Mouse (Mus musculus): ENCODE measurements at regions not wholly inside any gene's neighbourhood (a gene's known extent, or its start where the extent isn't known, plus 50 kb on each side); places are given as distances from the start of the nearest gene placed in this dataset.

DNA sequence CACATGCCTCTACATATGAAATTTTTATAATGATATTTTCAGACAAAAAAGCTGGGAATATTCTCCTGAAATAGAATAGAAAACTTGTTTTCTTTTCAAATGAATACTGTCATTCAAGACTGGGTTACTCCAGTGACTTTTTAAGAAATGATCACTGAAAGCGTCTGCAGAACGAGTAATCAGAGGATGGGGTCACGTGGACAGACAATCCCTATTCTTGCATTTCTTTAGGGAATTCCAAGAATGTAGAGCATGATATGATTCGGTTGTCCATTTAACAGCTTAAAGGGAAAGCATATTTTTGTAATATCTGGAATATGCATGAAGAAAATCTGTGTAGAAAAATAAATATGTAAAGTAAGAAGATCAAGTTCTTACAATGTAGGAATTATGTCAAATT lies 65.6 kb downstream of the 4933402N22Rik start:
- no peak for DNase-seq

DNA sequence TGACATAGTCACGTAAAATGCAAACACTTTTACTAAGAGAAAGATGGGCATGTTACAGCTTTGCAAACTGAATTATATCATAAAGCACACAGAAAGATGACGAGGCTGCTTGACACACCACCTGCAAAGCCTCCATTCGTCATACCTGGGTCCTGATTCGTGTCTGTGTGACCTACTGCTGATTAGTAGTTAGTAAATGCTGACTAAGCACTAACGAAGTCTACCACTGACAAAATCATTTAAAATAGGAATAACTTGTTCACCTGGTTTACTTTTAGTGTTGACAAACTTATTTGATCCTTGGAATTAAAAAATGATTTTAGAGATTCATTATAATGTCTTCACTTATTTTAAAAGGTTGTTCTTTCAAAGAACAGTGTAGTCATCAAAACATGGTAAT lies 71.3 kb downstream of the 4933402N22Rik start:
- no peak for DNase-seq

DNA sequence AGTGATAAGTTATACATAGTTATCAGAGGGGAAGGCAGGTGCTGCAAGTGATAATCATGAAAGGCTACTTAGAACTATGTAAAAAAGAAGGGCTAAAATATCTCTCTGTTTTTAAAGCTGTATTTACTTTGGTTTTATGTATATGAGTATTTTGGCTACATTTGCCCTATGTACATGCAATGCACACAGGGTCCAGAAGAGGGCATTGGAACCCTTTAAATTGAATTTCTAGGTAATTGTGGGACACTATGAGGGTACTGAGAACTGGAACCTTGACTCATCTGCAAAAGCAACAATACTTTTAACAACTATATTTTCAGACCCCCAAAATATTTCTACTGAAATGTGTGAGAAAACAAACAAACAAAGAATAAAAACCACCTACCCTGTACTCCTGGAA lies 82.9 kb downstream of the 4933402N22Rik start:
- DNase-seq = no peak

DNA sequence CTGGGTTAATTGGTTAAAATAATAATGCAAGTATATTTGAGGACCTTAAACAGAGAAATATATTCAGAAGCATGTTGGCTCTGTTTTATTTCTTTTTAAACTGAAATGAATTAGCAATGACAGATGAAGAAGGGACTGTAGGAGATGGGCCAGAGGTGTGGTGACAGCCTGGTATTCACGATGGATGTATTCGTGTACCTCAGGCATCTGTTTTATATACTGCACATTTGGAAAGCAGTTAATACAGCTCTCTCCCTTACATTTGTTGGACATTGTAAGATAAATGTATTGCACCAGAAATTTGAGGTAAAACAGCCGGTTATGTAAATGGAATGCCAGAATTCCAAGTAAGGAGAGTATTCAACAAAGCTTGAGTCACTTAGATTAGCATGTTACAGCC lies 88.6 kb downstream of the 4933402N22Rik start:
- DNase-seq = no peak

DNA sequence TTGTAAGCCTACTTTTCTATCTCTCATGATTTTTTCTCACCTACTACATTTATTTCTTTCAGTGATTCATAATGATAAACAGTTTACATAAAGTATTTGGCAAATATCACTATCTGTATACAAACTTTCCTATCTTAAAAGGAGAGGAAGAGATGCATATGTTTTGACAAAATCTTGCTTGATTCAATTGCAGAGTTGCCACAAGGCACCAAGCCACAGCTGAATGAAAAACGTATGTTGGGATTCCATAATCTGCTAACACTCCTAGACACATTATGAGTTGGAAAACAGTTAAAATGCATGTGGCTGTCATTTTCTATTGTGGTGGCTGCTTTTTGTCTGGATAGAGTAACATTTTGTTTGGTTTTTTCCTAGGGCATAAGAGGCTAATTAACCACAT lies 98.5 kb downstream of the 4933402N22Rik start:
- DNase-seq = no peak

DNA sequence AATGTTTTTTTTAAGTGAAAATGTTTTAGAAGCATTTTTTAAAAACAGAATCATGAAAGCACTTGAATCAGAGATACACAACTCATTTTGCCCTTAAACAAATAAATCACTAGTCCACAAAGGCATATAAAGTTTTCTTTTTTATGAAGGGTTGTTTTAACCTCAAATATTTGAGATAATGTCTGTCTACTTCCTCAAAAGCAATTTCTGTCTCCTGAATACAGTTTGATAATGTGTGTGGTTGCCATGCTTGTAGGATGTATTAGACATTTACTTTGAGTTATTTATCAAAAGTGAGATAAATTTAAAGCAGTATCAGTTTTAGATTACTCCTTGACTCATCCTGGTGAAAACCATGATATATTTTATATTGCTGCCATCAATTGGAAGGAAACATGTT lies 102.6 kb downstream of the 4933402N22Rik start:
- DNase-seq = no peak

DNA sequence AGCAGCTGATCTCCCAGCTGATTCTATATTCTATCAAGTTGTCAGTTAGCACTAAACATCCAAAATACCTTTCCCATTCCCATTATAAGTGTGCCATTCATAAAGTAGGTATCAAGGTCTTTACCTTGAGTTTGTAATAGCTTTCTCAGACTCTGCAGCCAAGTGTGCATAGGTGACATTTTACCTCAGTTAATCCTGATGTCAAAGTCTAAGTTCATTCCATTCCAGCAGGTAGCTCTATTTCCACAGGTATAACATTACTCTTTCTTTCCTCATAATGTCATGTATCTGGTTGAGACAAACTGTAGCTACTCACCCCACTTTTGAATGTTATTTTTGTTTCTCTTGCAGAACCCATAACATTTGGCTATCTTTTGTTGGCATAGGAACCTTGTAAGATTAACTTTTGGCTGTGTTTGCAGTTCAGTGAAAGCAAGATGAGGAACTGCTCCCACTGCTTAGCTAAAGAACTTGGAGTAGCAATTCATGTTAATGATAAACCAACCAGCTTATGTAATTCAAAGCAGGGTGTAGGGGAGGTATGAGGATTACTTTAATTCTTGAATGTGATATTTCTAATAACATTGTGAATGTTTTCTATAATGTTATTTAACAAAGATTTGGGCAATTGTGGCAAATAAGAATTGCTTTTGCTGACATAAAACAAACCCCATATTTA lies 107.0 kb downstream of the 4933402N22Rik start:
- no peak for DNase-seq

DNA sequence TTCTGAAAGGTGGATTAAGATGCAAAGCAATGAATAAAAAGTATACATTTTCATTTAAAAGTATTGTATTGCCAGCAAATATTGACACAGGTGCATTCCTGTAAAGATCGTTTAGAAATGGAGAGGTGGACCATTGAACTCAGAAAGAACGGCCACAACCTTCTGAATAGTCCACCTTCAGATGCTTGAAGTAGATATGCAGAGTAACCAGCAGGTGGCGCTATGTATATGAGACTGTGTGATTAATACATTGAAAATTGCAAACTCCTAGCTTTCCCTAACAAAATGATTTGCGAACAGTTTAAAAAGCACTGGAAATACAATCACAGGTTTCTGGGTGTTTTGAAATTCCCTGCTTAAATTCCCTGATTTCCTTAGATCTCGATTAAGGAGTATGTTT lies 112.2 kb downstream of the 4933402N22Rik start:
- DNase-seq = peak; percentile 39 to 63

DNA sequence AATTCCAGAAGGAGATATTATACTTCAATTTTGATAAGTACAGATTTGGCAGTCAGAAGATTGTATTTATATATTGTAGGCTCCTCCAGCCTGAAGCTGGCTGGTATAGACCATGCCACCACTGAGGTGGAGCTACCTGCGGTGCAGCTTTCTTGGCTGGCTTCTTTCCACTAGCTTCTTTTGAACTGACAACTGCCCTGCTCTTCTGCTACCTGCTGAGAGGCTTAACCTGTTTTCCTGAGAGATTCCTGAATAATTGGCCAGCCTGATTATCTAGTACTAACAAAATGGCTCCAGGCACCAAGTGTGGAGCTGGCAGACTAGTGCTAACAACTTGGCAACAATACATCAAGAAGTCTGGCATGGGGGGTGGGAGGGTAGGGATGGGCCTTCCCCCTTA lies 132.0 kb downstream of the 4933402N22Rik start:
- DNase-seq = no peak

DNA sequence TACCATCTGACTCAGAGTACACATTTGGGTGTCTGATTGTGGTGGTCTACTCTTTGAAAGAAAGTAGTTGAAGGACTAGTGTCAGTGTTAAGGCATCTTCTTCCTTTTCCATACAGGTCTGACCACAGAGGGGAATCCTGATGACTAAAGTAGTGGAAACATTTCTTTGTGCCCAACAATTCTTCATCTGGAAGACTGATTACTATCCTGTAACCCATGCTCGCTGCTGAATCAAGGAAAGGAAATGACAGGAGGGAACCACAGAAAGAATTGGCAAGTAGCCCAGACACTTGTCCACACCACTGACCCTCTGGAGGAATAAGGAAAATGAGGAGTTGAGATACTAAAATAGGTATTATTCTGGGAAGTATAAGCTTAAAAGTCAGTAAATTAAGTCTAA lies 162.3 kb downstream of the 4933402N22Rik start:
- DNase-seq = no peak

DNA sequence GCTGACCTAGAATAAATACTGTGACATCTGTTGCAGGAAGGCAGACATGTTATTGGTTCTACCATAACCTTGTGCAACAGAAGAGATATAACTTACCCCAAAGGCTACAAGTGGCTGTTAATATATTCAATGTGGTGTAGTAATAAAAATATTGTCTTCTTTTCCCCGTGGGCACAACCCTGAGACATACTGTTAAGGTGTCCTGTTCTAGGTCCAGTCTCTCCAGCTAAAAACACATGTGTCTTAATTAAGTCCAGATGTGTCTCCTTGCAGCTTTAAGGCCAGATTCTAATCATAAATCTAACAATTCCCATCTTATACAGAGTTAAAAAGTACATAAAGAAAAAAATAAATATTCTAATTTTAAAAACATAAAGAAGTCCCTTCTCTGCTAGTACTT lies 175.8 kb downstream of the 4933402N22Rik start:
- DNase-seq = no peak

DNA sequence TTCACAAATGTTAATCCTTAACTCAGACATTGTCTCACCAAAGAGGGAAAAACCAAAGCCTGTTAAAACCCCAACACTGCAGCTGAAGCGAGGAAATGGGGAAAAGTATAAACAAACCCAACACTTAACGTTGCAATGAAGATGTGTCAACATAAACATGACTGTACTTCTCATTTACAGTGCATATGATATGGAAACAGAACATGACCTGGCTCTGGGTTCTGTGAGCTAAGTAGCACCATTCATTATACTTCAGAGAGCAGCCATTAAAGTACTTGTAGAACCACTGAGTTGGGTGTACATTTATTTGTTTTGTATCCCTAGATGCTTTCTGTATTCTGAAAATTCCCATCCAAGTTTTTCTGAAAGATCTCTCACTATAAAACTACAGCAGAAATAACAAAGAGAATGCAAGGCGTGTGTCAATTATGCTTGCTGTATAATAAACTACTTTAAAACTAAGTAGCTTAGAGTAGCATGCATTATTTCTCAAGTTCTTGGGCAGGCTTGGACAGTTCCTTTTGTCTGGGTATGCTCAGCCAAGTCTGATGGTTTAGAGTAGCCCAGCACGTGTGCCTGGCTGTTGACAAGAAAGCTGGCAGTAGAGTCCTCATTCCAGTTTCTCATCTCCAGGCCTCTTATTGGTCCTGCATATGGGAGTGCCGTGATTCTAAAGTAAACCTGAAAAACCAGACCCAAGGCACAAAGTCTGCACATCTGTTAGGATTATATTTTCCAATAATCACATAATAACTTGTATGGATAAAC lies 198.9 kb downstream of the 4933402N22Rik start:
- DNase-seq = no peak

DNA sequence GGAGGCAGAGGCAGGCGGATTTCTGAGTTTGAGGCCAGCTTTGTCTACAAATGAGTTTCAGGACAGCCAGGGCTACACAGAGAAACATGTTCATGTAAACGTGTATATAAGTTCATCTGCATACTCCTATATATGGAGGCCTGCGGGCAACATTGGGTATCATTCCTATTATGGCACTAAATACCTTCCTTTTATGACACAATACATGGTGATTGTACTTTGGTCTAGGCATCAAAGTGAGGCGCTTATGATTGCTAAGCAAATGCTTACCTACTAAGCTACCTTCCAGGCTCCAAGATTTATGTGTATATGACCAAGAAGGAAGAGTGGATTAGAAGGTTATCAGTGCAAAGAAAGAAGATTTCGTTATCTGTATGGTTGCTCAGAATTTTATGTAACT lies 207.1 kb downstream of the 4933402N22Rik start:
- DNase-seq = no peak

DNA sequence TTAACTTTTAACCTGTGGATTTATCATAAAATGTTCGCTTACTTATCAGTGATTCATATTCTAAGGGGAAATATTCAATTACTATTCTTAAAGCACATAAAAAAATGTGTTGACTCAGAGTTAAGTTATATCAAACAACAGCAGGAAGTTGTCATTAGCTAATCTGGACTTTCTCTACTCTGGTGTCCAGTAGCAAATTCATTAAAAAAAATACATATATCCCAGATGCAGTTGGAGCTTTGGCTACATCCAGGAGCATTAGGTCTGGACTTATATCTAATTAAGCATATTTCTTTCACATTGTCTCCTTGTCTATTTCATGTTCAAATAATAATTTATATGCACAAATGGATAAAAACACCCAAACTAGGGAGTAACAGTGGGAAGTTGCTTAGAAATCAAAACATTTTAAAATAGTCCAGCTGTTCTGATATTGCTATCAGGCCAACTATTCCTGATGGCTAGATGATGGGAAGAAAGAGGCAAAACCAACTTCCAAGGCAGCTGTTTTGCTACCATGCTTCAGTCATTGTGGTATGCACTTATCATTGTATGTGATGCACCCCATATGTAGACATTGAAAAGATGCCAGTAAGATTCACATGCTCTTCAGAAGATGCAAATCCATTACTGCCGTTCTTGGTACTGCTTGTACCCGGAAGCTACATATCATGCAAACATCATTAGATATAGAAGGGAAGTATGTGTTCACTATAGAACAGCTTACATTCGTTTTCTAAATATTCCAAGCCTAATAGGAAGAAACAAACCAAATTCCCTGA lies 209.8 kb downstream of the 4933402N22Rik start:
- no peak for DNase-seq

DNA sequence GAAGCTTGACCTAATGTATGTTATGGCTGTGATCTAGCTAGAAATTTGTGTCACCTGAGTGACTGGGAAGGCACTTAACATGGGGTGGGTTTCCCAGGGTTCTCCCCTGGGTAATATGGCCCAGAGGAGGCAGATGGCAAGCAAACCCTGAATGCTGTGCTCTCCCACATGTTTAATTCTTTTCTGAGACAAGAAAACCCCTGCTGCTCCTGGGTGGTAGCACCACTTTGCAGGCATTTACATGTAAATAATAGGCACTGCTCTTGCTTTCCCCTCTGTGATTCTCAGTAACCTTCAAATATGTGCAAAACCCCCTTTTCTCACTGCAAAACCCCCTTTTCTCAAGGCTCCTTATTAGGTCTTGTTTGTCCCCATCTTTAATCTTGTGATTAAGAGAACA lies 221.1 kb downstream of the 4933402N22Rik start:
- DNase-seq = no peak

DNA sequence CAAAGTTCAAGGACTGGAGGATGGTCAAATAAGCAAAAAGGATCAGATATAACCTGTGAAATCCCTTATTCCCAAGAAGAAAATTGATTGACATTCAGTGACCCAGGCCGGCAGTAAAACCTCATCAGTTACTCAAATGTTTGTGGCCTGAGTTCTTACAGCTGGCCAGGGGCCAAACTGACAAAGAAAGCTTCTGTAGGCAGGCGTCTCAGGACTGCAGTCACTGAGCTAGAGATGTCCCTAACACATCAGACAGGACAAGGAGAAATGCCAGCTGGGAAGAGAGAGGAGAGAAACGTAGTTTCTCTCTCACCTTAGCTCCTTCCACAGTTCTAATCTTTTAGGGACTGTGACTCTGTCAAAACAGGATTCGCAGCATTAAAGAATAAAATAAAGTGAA lies 229.9 kb upstream of the Sema3d start:
- no peak for DNase-seq

DNA sequence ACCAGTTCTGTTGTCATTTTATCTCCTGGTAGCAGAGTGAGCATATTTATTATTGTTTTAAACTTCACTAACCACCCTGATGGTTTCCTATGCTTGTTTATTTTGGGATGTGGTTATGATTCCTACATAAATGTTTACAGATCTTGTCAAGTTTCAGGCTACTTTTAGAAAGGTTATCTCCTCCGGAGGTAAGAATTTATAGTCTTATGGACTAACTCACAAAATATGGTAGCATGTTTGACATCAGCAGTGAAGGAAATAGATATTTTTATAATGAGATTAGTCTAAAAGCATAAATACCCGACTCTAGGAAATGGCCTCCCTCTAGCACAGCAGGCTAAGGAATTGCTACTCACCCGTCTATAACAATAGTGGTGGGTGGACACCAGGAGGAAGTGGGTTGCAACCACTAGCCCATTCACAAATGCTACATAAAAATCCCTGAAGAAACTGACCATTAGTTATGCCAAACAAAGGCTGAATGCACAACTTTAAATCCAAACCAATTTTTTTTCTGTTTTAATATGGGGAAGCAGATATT lies 228.6 kb upstream of the Sema3d start:
- DNase-seq = no peak

DNA sequence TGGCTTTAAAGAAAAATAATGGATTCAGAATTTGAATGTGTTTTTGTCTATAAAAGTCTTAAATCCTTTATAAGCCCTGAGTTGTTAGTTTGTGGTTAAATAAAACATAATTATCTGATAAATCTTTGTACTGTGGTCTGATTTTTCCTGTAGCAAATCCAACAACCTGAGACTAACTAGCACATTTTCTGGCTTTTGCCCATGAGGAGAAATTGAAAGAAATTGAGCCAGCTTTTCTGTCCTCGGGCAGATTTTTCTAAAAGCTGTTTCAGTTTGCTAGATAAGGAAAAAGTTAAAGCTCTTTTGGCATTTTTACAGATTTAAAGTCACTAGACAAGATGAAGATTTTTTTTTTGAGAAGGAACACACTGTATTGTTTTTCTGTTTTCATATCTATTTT lies 191.5 kb upstream of the Sema3d start:
- no peak for DNase-seq

DNA sequence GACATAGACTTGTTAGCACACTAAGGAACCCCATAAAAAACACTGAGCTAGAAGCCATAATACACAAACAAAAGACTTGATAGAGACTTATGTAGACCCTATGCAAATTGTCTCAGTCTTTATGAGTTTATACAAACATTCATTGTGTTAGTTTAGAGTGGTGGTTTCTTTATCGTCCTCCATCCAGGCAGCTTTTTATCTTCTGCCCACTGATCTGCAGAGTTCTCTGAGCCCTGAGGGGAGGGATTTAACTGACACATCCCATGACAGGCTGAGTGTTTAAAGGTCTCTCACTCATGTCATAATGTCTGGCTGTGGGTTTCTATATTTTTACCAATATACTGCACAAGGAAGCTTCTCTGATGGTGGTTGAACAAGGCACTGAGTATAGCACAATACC lies 175.7 kb upstream of the Sema3d start:
- no peak for DNase-seq

DNA sequence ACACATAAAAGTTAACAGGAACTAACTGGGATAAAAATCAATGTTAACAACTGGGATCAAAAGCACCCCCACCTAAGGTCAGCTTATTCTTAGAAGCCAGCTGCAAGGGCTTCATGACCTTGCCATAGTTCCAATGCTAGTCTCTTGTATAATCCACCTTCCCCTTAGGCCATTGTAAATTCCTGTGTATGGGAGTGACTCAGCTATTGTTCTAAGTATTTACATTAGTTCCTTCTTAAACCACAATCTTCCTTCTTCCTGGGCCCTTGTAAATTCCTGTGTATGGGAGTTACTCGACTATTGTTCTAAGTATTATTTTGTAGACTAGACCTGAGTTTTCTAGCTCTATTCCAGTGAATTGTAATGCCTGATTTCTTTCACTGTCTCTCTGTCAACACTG lies 173.6 kb upstream of the Sema3d start:
- DNase-seq = no peak

DNA sequence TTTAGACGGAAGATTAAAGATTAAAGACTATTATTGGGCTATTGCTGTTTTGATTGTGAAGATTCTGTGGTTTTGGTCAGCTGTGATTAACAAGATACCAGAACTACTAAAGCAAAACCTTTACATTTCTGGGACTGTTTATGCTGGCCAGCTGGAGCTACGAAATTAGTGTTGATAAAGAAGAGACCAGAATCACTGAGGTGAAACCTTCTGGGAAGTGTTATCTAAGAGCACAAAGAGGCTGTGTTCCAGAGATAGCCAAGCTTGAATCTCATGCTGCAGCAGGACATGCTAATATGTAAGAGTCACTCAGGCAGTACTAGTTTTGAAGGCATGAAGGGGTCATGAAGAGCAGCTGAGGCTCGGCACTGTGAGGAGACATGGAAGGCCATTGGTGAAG lies 169.7 kb upstream of the Sema3d start:
- no peak for DNase-seq

DNA sequence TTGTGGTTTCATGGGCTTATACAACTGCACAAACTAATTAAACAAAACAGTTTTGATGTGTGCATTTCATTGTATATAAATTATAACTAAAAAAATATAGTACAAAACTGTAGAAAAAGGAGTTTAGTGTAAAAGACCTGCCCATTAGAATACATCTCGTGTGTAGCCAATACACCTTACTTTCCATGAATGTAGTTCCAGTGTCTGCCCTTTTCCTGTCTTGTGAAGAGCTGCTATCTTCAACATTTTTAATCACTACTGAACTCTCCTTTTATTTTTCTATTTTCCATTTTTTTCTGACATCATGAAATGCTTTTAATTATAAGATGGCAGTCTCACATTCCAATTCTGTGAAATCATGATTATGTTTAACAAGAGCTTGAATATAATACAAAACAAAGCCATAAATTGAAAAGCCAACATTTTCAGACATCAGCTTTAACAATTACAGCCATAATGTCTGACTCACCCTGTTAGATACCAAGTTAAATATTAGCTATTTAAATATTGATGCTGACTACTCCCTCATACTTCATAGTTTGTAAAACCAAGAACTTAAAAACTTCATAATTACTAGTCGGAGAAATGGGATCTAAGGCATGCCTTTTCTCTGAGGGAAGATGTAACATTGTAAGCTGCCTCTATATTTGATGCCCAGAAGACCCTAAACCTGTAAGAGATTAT lies 163.6 kb upstream of the Sema3d start:
- DNase-seq = no peak

DNA sequence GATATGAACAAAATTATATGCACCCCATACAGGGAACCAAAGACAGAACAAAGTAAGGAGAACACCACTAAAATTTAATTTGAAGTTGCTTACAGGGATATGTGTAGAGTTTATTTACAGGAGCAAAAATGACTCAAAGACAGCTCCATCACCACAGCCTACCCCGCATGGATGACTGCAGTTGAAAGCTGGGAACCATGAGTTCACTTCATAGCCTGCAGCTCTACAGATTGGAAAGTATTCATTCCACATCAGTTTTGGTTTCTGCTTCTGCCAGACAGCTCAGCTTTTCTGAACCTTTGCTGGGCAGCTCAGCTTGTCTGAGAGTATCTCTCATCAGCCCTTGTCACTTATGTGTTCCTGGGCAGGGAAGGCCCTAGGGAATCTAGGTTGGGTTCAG lies 160.6 kb upstream of the Sema3d start:
- no peak for DNase-seq
